Mouse (Mus musculus): ENCODE measurements at regions not wholly inside any gene's neighbourhood (a gene's known extent, or its start where the extent isn't known, plus 50 kb on each side); places are given as distances from the start of the nearest gene placed in this dataset.

DNA sequence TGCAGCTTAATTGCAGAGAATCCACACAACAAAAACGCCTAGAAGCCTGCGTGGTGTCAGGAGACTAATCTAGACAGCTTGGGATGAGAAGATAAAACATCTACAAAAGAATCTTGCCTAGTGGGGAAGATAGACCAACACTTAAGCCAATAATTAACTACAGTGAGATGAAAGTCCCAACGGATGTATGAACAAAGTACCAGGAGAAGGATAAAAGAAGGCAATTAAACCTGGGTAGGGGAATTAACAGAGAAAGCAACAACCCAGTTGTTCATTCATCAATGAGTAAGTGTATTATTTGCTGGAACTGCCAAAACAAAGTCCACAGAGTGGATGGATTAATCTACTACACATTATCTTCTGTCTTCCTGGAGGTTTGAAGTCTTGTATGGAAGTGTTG lies 99.8 kb downstream of the Olfm4 start:
- no peak overlapping the region for H3K9ac ChIP-seq
- WGBS, result 75% methylated on average over 3 of the region's 3 CpGs
- H3K4me2 ChIP-seq (replicated peaks), result no peak overlapping the region
- no peak overlapping the region for H3K27ac ChIP-seq
- H3K4me1 ChIP-seq, result no peaks in the 10 kb centered on the region
- H3K4me3 ChIP-seq, result no peak overlapping the region
- ATAC-seq (ENCODE audit: low FRiP score), result no peak
- peaks cover 3% of the 10 kb centered on the region for H3K9me3 ChIP-seq (replicated peaks)
- no peaks in the 10 kb centered on the region for H3K36me3 ChIP-seq
- H3K27me3 ChIP-seq, result no peaks in the 10 kb centered on the region

DNA sequence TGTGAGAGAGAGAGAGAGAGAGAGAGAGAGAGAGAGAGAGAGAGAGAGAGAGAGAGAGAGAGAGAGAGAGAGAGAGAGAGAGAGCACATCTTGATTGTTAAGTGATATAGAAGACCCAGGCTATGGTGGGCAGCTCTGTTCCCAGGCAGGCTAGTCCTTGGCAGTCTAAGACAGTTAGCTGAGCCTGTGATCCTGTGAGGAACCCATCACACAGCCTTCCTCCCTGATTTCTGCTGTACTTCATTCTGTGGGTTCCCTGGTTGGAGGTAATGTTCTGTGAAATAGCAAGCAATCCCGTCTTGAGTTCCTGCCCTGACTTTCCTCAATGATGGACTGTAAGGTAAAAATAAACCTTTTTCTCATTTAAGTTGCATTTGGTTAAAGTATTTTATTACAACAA lies 113.4 kb downstream of the Olfm4 start:
- H3K4me3 ChIP-seq, result no peak overlapping the region
- H3K4me1 ChIP-seq, result no peaks in the 10 kb centered on the region
- H3K4me2 ChIP-seq (replicated peaks), result no peak overlapping the region
- no peak overlapping the region for H3K27ac ChIP-seq
- no peaks in the 10 kb centered on the region for H3K27me3 ChIP-seq
- H3K9ac ChIP-seq, result no peak overlapping the region
- ATAC-seq (ENCODE audit: low FRiP score), result no peak
- no peaks in the 10 kb centered on the region for H3K9me3 ChIP-seq (replicated peaks)
- no peaks in the 10 kb centered on the region for H3K36me3 ChIP-seq
- WGBS, result 77% methylated on average over 1 of the region's 1 CpGs

- Histone ChIP-seq H3K27ac (no peak overlapping the region), H3K9ac (no peak overlapping the region), H3K9me3 (replicated peaks) (no peaks in the 10 kb centered on the region), H3K4me2 (replicated peaks) (no peak overlapping the region), H3K36me3 (no peaks in the 10 kb centered on the region), H3K4me1 (no peaks in the 10 kb centered on the region), H3K4me3 (no peak overlapping the region), H3K27me3 (no peaks in the 10 kb centered on the region)
- 83% methylated on average over 6 of the region's 6 CpGs for WGBS
- no peak; the same call in 1 of the 2 replicates for ATAC-seq (ENCODE audit: low FRiP score)
Measured at GRCm38 (mm10) chr14:80113115-80113687, 129.3 kb downstream of the Olfm4 start.

DNA sequence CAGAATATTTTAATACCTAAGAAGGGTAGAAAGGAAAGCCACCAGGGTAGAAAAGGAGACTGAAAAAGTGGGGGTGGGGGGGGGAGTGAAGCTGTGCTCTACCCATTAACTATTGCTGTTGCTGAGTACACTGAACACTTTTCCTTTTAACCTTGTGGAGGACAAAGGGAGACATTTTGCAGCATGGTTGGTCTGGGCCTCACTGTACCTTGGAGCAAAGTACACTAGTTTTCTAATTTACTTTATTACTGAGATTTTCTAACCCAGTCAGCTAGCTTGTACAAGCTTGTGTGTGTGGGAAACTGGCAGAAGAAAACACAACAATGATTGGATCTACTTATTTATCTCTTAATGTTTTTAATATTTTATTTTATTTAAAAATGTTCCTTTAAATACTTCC lies 130.4 kb downstream of the Olfm4 start:
- Histone ChIP-seq H3K4me1 (no peaks in the 10 kb centered on the region), H3K9me3 (replicated peaks) (no peaks in the 10 kb centered on the region), H3K27ac (no peak overlapping the region), H3K27me3 (no peaks in the 10 kb centered on the region), H3K36me3 (no peaks in the 10 kb centered on the region), H3K9ac (no peak overlapping the region), H3K4me3 (no peak overlapping the region), H3K4me2 (replicated peaks) (no peak overlapping the region)
- ATAC-seq (ENCODE audit: low FRiP score), result no peak

GRCm38 (mm10) chr14:80125156-80125555 lies 141.3 kb downstream of the Olfm4 start:
- H3K4me3 ChIP-seq, result no peak overlapping the region
- H3K4me1 ChIP-seq, result no peaks in the 10 kb centered on the region
- WGBS, result 72% methylated on average over 4 of the region's 4 CpGs
- no peaks in the 10 kb centered on the region for H3K36me3 ChIP-seq
- no peak for ATAC-seq (ENCODE audit: low FRiP score)
- no peak overlapping the region for H3K27ac ChIP-seq
- no peak overlapping the region for H3K4me2 ChIP-seq (replicated peaks)
- H3K9ac ChIP-seq, result no peak overlapping the region
- 0 out of 2 replicates have a peak, but pooled peaks cover 4% of the 10 kb centered on the region for H3K9me3 ChIP-seq (replicated peaks)
- no peaks in the 10 kb centered on the region for H3K27me3 ChIP-seq

DNA sequence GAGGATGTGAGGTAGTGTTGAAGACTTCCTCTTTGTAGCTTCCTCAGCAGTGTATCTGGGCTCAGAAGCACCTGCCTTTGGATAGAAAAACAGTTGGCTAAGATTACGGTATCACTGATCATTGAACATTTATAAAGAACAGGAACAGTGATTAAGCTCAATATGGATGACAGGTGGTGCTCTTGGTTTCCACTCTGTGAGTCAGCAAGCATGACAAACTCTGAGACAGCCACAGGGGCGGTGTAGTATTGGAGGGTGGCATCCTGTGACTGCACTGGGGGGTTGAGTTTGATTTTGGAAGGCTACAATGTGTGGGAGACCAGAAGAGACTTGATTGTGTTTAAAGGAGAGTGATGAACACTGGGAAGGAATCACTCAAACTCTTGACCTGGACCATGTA lies 144.3 kb downstream of the Olfm4 start:
- Histone ChIP-seq H3K27ac (no peak overlapping the region), H3K4me1 (no peaks in the 10 kb centered on the region), H3K27me3 (no peaks in the 10 kb centered on the region), H3K4me3 (no peak overlapping the region), H3K9ac (no peak overlapping the region), H3K4me2 (replicated peaks) (no peak overlapping the region), H3K9me3 (replicated peaks) (no peaks in the 10 kb centered on the region), H3K36me3 (no peaks in the 10 kb centered on the region)
- WGBS, result 93% methylated on average over 2 of the region's 2 CpGs
- ATAC-seq (ENCODE audit: low FRiP score), result no peak

DNA sequence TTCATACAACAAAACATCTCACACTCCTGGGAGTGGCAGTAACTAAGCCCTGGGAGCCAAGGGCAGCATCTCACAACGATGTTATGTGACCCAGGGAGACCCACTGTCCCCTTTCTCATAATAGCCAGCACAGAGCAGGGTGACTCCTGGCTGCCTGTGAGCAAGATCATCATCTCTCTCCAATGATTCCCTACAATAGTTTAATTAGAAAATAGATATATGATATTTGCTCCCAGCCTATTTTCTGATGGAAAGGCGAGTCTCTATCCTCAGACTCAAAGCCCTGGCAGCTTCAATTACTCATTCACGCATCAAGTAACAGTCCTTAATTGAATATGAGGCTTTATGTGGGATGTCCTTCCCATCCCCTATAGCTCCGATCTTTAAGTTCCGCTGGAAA lies 153.7 kb downstream of the Olfm4 start:
- H3K27ac ChIP-seq, result peak overlapping the region; percentile 64
- no peaks in the 10 kb centered on the region for H3K27me3 ChIP-seq
- 36% methylated on average over 5 of the region's 5 CpGs for WGBS
- H3K4me1 ChIP-seq, result peaks cover 16% of the 10 kb centered on the region
- no peaks in the 10 kb centered on the region for H3K9me3 ChIP-seq (replicated peaks)
- no peak overlapping the region for H3K4me3 ChIP-seq
- H3K36me3 ChIP-seq, result no peaks in the 10 kb centered on the region
- peak; percentile 46; the same call in 1 of the 2 replicates for ATAC-seq (ENCODE audit: low FRiP score)
- H3K4me2 ChIP-seq (replicated peaks), result no peak overlapping the region
- no peak overlapping the region for H3K9ac ChIP-seq

- no peaks in the 10 kb centered on the region for H3K9me3 ChIP-seq (replicated peaks)
- no peaks in the 10 kb centered on the region for H3K27me3 ChIP-seq
- 11% methylated on average over 6 of the region's 6 CpGs for WGBS
- H3K9ac ChIP-seq, result no peak overlapping the region
- H3K4me3 ChIP-seq, result no peak overlapping the region
- 0 out of 2 replicates have a peak overlapping the region, but pooled peaks have one; percentile 2 for H3K4me2 ChIP-seq (replicated peaks)
- H3K27ac ChIP-seq, result peak overlapping the region; percentile 82
- peaks cover 16% of the 10 kb centered on the region for H3K4me1 ChIP-seq
- H3K36me3 ChIP-seq, result no peaks in the 10 kb centered on the region
- peak; percentile 71 for ATAC-seq (ENCODE audit: low FRiP score)
Measured at GRCm38 (mm10) chr14:80138991-80139791, 155.3 kb downstream of the Olfm4 start.

DNA sequence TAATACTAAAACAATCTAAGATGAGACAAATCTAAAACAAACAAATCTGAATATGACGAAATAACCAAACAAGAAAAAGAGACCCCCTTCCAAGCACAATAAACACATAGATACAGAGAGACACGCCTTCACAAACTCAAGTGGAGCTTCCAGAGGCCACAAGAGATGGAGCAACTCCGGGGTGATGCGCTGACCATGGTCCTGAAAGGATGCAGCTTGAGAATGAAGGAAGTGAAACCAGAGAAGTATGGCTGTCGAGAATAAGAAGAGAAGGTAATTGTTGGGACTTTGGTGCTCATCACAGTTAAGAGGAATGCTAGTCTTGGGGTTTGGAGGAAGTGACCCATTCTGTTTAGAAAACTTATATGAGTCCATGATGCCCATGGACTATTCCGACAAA lies 173.1 kb downstream of the Olfm4 start:
- 42% methylated on average over 6 of the region's 6 CpGs for WGBS
- Histone ChIP-seq H3K27me3 (no peaks in the 10 kb centered on the region), H3K27ac (no peak overlapping the region), H3K4me1 (no peaks in the 10 kb centered on the region), H3K36me3 (no peaks in the 10 kb centered on the region), H3K4me3 (no peak overlapping the region), H3K4me2 (replicated peaks) (no peak overlapping the region), H3K9me3 (replicated peaks) (no peaks in the 10 kb centered on the region), H3K9ac (no peak overlapping the region)
- ATAC-seq (ENCODE audit: low FRiP score), result no peak

DNA sequence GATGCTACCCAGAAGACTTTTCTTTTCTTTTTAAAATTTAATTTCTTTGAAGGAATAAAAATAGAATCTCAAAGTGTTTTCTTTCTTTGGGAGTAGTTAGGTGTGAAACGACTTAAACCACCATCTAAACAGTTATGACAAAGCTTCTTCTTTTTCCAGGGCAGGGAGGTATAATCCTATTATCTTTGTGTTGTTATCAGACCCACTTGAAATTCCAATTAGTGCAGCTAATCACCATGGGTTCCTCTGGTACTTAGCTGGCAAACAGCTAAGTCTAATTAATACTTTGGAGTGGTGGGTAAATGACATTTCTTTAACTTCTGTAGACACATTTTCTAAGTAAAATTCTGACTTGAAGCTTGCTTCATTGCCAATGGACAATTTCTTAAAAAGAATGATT lies 185.3 kb downstream of the Olfm4 start:
- ATAC-seq (ENCODE audit: low FRiP score), result no peak
- WGBS, result 45% methylated on average over 1 of the region's 1 CpGs

DNA sequence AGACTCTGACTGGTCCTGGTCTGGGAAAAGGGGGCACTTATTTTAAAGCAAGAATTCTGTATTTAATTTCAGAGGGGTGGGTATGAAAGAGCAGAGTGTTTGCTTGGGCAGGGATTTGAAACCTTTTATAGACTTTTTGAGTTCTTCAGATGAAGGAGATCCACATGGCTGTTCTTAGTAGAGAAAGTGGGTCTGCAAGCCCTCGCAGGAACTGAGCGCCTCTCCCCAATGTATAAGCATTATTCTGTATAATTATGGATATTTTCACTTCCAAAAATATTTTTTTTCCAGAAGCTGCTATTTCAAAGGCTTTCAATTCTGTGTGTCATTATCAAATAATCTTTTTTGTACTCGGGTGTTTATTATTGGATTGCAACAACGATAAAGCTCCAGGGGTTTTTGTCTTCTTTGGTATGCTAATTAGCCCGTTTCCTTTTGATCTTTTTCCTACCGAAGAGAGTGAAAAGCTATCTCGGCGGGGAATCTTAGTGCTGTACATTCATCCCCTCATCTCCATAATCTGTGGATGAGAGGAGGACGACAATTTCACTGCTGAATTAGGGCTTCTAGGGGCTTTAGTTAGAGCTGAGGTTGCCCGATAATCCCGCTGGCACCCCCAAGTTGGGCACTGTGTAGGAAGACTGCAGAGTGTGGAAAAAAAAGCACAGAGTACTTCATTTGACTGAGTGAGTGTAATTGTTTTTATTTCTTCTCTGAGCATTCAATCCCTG lies 186.7 kb downstream of the Olfm4 start:
- no peaks in the 10 kb centered on the region for H3K36me3 ChIP-seq
- H3K4me3 ChIP-seq, result no peak overlapping the region
- H3K27ac ChIP-seq, result no peak overlapping the region
- H3K9ac ChIP-seq, result no peak overlapping the region
- H3K4me1 ChIP-seq, result peaks cover 9% of the 10 kb centered on the region
- no peaks in the 10 kb centered on the region for H3K27me3 ChIP-seq
- H3K9me3 ChIP-seq (replicated peaks), result no peaks in the 10 kb centered on the region
- H3K4me2 ChIP-seq (replicated peaks), result peak overlapping the region; percentile 42
- 0 out of 2 replicates have a peak, but pooled peaks have one; percentile 27 for ATAC-seq (ENCODE audit: low FRiP score)
- WGBS, result 5% methylated on average over 11 of the region's 11 CpGs

More for the DNA sequence above, 185.3 kb downstream of the Olfm4 start:
- H3K4me2 ChIP-seq (replicated peaks), result no peak overlapping the region
- H3K27ac ChIP-seq, result no peak overlapping the region
- H3K27me3 ChIP-seq, result no peaks in the 10 kb centered on the region
- H3K9me3 ChIP-seq (replicated peaks), result no peaks in the 10 kb centered on the region
- peaks cover 9% of the 10 kb centered on the region for H3K4me1 ChIP-seq
- no peak overlapping the region for H3K9ac ChIP-seq
- no peak overlapping the region for H3K4me3 ChIP-seq
- H3K36me3 ChIP-seq, result no peaks in the 10 kb centered on the region

GRCm38 (mm10) chr14:80172799-80173484 lies 189.1 kb downstream of the Olfm4 start:
- H3K9ac ChIP-seq, result no peak overlapping the region
- no peak overlapping the region for H3K27ac ChIP-seq
- 25% methylated on average over 4 of the region's 4 CpGs for WGBS
- no peaks in the 10 kb centered on the region for H3K27me3 ChIP-seq
- no peak overlapping the region for H3K4me2 ChIP-seq (replicated peaks)
- no peaks in the 10 kb centered on the region for H3K9me3 ChIP-seq (replicated peaks)
- ATAC-seq (ENCODE audit: low FRiP score), result peak; percentile 67
- peaks cover 9% of the 10 kb centered on the region for H3K4me1 ChIP-seq
- no peaks in the 10 kb centered on the region for H3K36me3 ChIP-seq
- no peak overlapping the region for H3K4me3 ChIP-seq

Data from hindbrain, embryonic 12.5 days (tissue).